Mouse (Mus musculus): ENCODE measurements around the gene Slc25a25. TPM values are rescaled to one million over a fixed set of nuclear protein-coding genes. Genes with fewer than 3 reads are reported as not detected.

Slc25a25 gene
- polyA plus RNA-seq, 1 experiment from 2014 or later, result 13.0 TPM

DNA sequence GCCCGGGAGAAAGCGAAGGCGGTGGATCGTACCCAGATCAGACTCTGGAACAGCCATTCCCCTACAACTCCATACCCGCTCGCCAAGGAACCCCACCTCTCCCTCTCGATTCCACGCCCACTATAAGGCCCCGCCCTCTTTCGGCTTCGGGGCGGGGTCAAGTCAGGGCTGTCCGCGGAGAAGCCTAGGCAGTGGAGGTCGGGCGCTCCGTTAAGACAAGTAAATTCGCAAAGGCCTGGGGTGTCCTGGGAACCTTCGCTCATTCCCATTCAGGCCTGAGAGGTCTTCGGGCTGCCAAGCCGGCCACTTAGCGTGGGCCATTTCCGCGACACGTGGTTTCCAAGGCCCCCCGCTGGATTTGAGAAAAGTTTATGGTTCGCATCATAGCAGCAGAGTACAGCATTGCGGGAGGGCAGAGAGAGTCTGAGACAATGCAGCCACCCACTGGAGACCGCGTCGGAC is 55.7 kb downstream of the Slc25a25 start, which contains the start of gene Ptges2:
Gene Ptges2, plus strand, starts transcription at position 413 of the 462 bp plus-strand sequence.
- no peaks in the 10 kb centered on the region for H3K27me3 ChIP-seq (replicated peaks)
- WGBS, result 0% methylated on average over 31 of the region's 31 CpGs

DNA sequence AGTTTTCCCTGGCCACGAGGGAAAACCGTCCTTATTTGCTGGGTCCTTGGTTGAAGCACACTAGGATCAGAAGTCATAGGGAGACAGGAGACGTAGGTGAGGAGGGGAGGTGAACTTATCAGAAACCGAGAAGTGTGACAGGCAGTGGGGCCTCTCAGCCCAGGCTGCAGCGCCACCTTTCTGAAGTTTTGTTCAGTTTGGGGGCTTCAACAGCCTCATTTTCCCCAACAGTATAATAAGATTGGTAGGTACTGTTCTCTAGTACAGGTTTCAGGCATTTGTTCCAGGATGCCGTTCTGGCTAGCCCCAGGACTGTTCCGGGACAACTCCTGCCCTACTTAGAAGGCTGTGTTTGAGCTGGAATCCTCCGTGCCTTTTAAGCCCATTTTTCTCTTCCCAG is 56.3 kb downstream of the Slc25a25 start:
- peaks cover 16% of the 10 kb centered on the region for H3K36me3 ChIP-seq

More for the DNA sequence above, 55.7 kb downstream of the Slc25a25 start, which contains the start of gene Ptges2:
- Histone ChIP-seq H3K9me3 (replicated peaks) (no peaks in the 10 kb centered on the region), H3K9ac (peak within 1 kb of the TSS; percentile 92), H3K4me1 (replicated peaks) (peaks cover 13% of the 10 kb centered on the region), H3K36me3 (peaks cover 21% of the 10 kb centered on the region), H3K4me3 (peak within 1 kb of the TSS; percentile 84), H3K4me2 (peak within 1 kb of the TSS; percentile 74), H3K27ac (ENCODE audit: poor library complexity, severe bottlenecking) (peak within 1 kb of the TSS; percentile 77)
- ATAC-seq (ENCODE audit: insufficient number of reproducible peaks, low FRiP score), result peak; percentile 90

DNA sequence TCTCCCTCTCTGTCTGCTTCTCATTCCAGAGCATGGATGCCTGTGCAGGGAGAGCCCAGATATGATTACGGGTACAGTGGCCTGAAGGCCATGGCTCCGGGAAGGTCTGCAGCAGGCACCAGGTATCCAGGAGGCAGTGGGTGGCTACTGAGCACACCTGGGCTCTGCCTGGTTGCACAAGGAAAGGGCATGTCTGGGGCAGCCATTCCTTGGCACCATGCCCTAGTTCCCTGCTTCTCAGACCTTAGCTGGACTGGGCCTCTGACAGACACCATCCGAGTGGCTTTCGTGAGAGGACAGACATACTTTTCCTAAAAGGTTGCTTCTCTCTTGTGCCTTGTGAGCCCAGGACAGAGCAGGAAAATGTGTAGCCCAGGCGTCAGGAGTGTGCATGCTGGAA is 59.2 kb downstream of the Slc25a25 start:
- no peak overlapping the region for H3K4me3 ChIP-seq
- H3K4me1 ChIP-seq (replicated peaks), result peaks cover 8% of the 10 kb centered on the region
- no peaks in the 10 kb centered on the region; the same call in 1 of the 2 replicates for H3K27me3 ChIP-seq (replicated peaks)
- H3K36me3 ChIP-seq, result no peaks in the 10 kb centered on the region
- H3K9ac ChIP-seq, result no peak overlapping the region
- no peak for ATAC-seq (ENCODE audit: insufficient number of reproducible peaks, low FRiP score)
- no peak overlapping the region for H3K4me2 ChIP-seq
- WGBS, result 69% methylated on average over 5 of the region's 5 CpGs
- H3K9me3 ChIP-seq (replicated peaks), result no peaks in the 10 kb centered on the region
- H3K27ac ChIP-seq (ENCODE audit: poor library complexity, severe bottlenecking), result no peak overlapping the region

More for the DNA sequence above, 56.3 kb downstream of the Slc25a25 start:
- H3K4me3 ChIP-seq, result peak overlapping the region; percentile 84
- peak overlapping the region; percentile 92 for H3K9ac ChIP-seq
- peak overlapping the region; percentile 77 for H3K27ac ChIP-seq (ENCODE audit: poor library complexity, severe bottlenecking)
- H3K9me3 ChIP-seq (replicated peaks), result no peaks in the 10 kb centered on the region
- 4% methylated on average over 8 of the region's 8 CpGs for WGBS
- H3K4me2 ChIP-seq, result peak overlapping the region; percentile 74
- no peak for ATAC-seq (ENCODE audit: insufficient number of reproducible peaks, low FRiP score)
- peaks cover 13% of the 10 kb centered on the region for H3K4me1 ChIP-seq (replicated peaks)
- H3K27me3 ChIP-seq (replicated peaks), result no peaks in the 10 kb centered on the region

DNA sequence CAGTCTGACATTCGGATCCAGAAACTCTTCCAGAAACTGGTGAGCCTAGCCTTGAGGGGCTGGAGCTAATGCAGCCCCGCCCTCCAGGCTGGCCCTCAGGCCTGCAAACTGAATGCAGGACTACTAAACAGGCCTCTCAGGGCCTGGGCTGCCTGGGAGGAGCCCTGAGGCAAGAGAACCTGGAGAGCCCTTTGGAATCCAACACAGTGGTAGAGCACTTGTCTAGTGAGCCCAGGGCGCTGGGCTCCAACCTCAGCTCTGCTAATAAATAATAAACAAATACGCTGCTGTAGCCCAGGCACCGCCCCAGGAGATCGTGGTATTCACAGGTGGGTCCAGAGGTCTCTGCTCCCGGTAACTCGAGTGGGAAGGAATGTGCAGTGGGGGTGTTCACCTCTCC is 60.4 kb downstream of the Slc25a25 start:
- no peak for ATAC-seq (ENCODE audit: insufficient number of reproducible peaks, low FRiP score)
- Histone ChIP-seq H3K4me2 (no peak overlapping the region), H3K27me3 (replicated peaks) (peaks cover 5% of the 10 kb centered on the region; the same call in 1 of the 2 replicates), H3K27ac (ENCODE audit: poor library complexity, severe bottlenecking) (no peak overlapping the region), H3K4me1 (replicated peaks) (peaks cover 4% of the 10 kb centered on the region; the same call in 1 of the 2 replicates), H3K9ac (no peak overlapping the region), H3K9me3 (replicated peaks) (no peaks in the 10 kb centered on the region), H3K36me3 (no peaks in the 10 kb centered on the region), H3K4me3 (no peak overlapping the region)
- 73% methylated on average over 8 of the region's 8 CpGs for WGBS

DNA sequence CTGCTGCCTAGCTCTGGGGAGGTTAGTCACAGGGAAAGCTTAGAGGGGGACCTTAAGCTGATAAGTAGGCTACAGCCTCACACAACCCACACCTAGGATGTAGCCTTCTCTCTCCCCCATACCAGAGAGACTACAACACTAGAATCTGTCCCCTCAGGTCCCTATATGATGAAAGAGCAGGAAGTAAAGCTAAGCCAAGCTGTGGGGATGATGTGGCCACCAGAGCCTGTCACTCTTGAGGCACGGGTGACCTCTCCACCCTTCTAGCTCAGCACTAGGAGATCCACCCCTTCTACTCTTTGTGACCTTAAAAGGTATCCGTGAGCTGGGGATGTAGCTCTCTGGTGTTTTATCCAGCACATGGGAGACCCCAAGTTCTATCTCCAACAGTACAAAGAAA is 62.1 kb downstream of the Slc25a25 start:
- Histone ChIP-seq H3K36me3 (no peaks in the 10 kb centered on the region), H3K27me3 (replicated peaks) (peaks cover 14% of the 10 kb centered on the region), H3K4me2 (no peak overlapping the region), H3K27ac (ENCODE audit: poor library complexity, severe bottlenecking) (no peak overlapping the region), H3K9me3 (replicated peaks) (no peaks in the 10 kb centered on the region), H3K4me1 (replicated peaks) (no peaks in the 10 kb centered on the region), H3K9ac (no peak overlapping the region), H3K4me3 (no peak overlapping the region)
- ATAC-seq (ENCODE audit: insufficient number of reproducible peaks, low FRiP score), result no peak
- 79% methylated on average over 2 of the region's 2 CpGs for WGBS

DNA sequence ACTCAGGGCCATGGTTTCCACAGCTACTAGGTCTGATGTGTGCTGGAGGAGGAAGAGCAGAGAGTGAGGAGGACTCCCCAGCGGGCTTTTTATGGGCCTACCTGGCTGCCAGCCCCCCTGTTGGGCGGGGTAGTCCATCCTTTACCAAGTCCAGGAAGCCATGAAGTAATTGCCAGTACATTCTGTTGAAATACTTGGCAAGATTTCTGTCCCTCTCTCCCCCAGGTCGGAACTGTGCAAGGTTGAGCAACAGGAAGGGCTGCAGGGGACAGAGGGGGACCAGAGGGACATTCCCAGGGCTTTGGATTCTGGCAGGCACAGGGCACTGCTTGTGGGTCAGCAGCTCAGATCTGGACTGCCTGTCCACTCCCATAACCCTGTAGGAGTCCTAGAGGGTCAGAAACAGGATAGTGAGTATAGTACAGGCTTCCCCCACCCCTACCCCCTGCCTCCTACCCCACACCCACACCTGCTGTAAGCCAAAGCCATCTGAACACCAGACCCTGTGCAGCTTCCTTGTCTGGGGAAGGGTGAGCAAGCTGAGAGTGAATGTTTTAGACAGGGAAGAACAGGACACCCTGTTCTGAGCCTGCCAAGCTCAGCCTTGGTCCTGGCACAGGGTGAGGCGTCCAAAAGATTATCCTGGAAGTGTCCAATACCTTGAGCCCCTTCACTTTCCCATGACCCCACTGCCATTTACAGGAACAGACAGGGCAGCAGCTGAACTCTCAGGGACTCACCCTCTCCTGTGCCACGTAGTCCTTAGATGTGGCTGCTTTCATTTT is 63.3 kb downstream of the Slc25a25 start, which contains the start of gene Lcn2:
Gene Lcn2, minus strand, starts transcription at position 547 of the 785 bp plus-strand sequence.
- Histone ChIP-seq H3K36me3 (no peaks in the 10 kb centered on the region), H3K4me1 (replicated peaks) (no peaks in the 10 kb centered on the region), H3K4me3 (no peak within 1 kb of the TSS), H3K9ac (no peak within 1 kb of the TSS), H3K4me2 (no peak within 1 kb of the TSS), H3K27me3 (replicated peaks) (peaks cover 26% of the 10 kb centered on the region), H3K9me3 (replicated peaks) (no peaks in the 10 kb centered on the region), H3K27ac (ENCODE audit: poor library complexity, severe bottlenecking) (no peak within 1 kb of the TSS)
- 56% methylated on average over 5 of the region's 5 CpGs for WGBS
- no peak for ATAC-seq (ENCODE audit: insufficient number of reproducible peaks, low FRiP score)

DNA sequence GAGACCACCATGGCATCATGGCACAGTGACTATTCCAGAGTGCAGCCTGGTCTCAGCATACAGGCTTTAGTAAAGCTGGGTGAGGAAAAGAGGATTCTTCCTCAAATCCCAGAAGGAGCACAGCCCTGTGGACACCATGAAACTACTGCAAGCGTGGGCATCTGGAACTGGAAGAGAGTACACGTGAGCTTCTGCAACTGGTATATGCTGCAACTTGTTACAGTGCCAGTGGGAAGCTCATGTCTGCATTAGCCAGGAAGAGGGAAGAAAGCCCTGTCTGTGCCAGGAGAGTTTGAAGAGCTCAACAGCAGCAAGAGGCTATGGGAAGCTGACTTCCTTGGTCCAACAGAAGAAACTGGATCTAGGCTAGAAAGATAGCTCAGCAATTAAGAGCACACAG is 68.6 kb downstream of the Slc25a25 start:
- H3K4me1 ChIP-seq (replicated peaks), result peaks cover 4% of the 10 kb centered on the region
- no peaks in the 10 kb centered on the region for H3K9me3 ChIP-seq (replicated peaks)
- H3K9ac ChIP-seq, result no peak overlapping the region
- ATAC-seq (ENCODE audit: insufficient number of reproducible peaks, low FRiP score), result no peak
- no peak overlapping the region for H3K4me2 ChIP-seq
- H3K27me3 ChIP-seq (replicated peaks), result peaks cover 27% of the 10 kb centered on the region
- H3K36me3 ChIP-seq, result peaks cover 21% of the 10 kb centered on the region
- 75% methylated on average over 2 of the region's 2 CpGs for WGBS
- H3K4me3 ChIP-seq, result no peak overlapping the region
- no peak overlapping the region for H3K27ac ChIP-seq (ENCODE audit: poor library complexity, severe bottlenecking)

DNA sequence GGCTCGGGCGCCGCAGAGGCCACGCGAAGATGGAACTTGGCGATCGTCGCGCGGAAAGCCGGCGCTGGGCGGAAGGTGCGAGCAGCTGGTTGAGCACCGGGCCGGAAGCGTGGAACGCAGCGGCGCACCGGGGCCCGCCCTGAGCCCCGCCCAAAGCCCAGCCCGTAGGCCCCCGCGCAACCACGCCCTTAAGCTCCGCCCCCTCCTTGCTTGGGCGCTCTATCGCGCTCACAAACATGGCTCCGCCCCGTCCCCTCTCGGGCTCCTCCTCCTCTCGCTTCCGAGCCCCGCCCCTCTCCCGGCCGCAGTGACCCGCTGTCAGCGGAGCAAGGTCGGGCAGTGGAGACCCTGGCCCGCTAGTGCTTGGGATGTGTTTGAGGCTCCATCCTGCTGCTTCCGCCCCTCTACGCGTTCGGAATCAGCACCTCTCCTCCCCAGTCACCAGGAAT is 69.4 kb downstream of the Slc25a25 start, which contains the start of gene 1110008P14Rik:
Gene 1110008P14Rik, minus strand, starts transcription at position 164 of the 449 bp plus-strand sequence.
- under 1% methylated on average over 43 of the region's 47 CpGs for WGBS
- H3K27me3 ChIP-seq (replicated peaks), result peaks cover 27% of the 10 kb centered on the region

DNA sequence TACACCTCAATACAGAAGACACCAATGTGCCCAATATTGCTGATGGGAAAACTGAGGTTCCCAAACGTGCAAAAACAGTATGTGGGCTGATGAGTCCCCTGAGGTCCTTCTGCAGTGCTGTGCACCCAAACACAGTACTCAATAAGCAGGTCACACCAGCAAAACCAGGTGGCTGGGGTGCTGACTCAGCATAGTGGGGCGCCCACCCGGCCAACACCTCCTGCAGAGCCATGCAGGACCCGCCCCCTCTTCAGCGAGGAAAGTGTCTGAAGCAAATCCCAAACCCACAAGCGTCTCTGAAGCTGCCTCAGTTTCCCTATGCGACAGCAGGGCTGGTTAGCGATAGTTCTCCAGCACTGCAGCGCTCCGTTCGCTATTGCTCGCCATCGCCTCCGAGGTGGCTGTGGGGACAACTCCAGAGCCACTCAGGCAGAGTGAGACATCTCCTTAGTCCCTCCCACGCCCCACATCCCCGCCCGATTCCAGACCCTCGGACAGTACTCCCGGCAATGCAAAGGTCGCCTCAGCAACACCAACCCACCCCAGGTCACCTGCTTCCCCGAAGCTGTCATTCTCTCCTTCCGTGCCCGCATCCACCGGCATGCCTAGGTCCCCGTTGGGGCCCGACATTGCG is 70.0 kb downstream of the Slc25a25 start:
- no peak overlapping the region for H3K27ac ChIP-seq (ENCODE audit: poor library complexity, severe bottlenecking)
- H3K4me2 ChIP-seq, result peak overlapping the region; percentile 95
- H3K4me3 ChIP-seq, result peak overlapping the region; percentile 72
- peaks cover 35% of the 10 kb centered on the region for H3K36me3 ChIP-seq
- H3K9me3 ChIP-seq (replicated peaks), result no peaks in the 10 kb centered on the region
- WGBS, result 1% methylated on average over 27 of the region's 27 CpGs
- peaks cover 6% of the 10 kb centered on the region for H3K4me1 ChIP-seq (replicated peaks)
- ATAC-seq (ENCODE audit: insufficient number of reproducible peaks, low FRiP score), result peak; percentile 47
- peak overlapping the region; percentile 73 for H3K9ac ChIP-seq
- H3K27me3 ChIP-seq (replicated peaks), result peaks cover 25% of the 10 kb centered on the region

More for the DNA sequence above, 69.4 kb downstream of the Slc25a25 start, which contains the start of gene 1110008P14Rik:
- Histone ChIP-seq H3K27ac (ENCODE audit: poor library complexity, severe bottlenecking) (no peak within 1 kb of the TSS), H3K4me2 (peak within 1 kb of the TSS; percentile 95), H3K9ac (peak within 1 kb of the TSS; percentile 73), H3K36me3 (peaks cover 30% of the 10 kb centered on the region), H3K4me1 (replicated peaks) (peaks cover 4% of the 10 kb centered on the region), H3K9me3 (replicated peaks) (no peaks in the 10 kb centered on the region), H3K4me3 (peak within 1 kb of the TSS; percentile 72)
- peak; percentile 95 for ATAC-seq (ENCODE audit: insufficient number of reproducible peaks, low FRiP score)

DNA sequence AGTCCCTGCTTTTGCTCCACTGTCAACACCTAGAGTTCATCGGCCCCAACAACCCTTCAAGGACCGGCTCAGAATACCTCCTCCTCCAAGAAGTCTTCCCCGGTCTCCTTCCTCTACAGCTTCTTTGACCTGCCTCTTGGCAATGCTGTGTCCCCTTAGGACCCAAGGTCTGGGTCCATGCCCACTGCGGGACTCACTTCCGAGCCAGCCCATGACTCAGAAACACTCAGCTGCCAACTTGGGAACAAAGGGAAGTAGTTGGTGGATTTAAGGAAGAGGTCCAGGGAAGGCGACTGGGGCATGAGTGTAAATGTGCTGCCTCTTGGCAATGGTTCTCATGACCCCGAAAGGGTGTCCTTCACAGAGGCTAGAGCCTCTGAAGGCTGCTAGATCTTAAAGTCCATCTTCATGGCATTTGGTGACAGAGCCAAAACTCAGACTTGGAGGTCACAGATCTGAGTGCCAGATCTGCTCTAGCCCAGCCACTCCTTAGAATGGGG is 71.2 kb downstream of the Slc25a25 start:
- Histone ChIP-seq H3K27ac (ENCODE audit: poor library complexity, severe bottlenecking) (no peak overlapping the region), H3K4me2 (no peak overlapping the region), H3K27me3 (replicated peaks) (peaks cover 20% of the 10 kb centered on the region), H3K9me3 (replicated peaks) (no peaks in the 10 kb centered on the region), H3K9ac (no peak overlapping the region), H3K36me3 (peaks cover 47% of the 10 kb centered on the region), H3K4me1 (replicated peaks) (peaks cover 18% of the 10 kb centered on the region), H3K4me3 (no peak overlapping the region)
- 89% methylated on average over 7 of the region's 7 CpGs for WGBS
- no peak for ATAC-seq (ENCODE audit: insufficient number of reproducible peaks, low FRiP score)

DNA sequence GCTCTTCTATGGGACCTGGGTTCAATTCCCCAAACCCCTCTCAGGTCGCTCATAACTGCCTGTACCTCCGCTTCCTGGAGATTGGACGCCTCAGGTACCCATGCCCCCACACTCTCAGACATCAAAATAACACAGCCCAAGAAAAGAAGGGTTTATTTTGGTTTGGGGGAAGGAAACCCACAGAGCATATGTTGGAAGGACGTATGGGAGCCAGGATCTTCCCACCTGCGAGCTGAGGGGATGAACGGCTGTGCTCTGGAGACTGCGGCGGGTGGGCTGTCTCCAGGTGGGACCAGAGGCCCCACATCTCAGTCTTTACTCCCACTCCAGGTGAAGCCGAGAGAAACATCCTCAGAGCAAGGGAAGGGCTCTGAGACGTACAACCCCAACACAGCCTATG is 74.3 kb downstream of the Slc25a25 start:
- no peak overlapping the region for H3K4me2 ChIP-seq
- no peak overlapping the region for H3K9ac ChIP-seq
- peaks cover 72% of the 10 kb centered on the region for H3K36me3 ChIP-seq
- no peak for ATAC-seq (ENCODE audit: insufficient number of reproducible peaks, low FRiP score)
- no peak overlapping the region for H3K4me3 ChIP-seq
- H3K27me3 ChIP-seq (replicated peaks), result no peaks in the 10 kb centered on the region
- peaks cover 22% of the 10 kb centered on the region for H3K4me1 ChIP-seq (replicated peaks)
- no peaks in the 10 kb centered on the region for H3K9me3 ChIP-seq (replicated peaks)
- 89% methylated on average over 10 of the region's 10 CpGs for WGBS
- H3K27ac ChIP-seq (ENCODE audit: poor library complexity, severe bottlenecking), result no peak overlapping the region

Data from heart, embryonic 12.5 days (tissue).